8 mouse cellular contexts compared by ENCODE assay signal in genomic region chr6:83142211-83142731, GRCm38 (mm10). TPM values are rescaled to one million over a fixed set of nuclear protein-coding genes. Genes with fewer than 3 reads are reported as not detected.
DNase-seq lines count a peak whose midpoint lies in the region; ATAC-seq and TF ChIP-seq lines count a peak whose summit lies in the region.

No protein-coding gene starts in this region.

- H3ac ChIP-seq in myocyte (ENCODE audit: control insufficient read depth, insufficient read length) = no peak overlapping the region

- peaks cover 52% of the 10 kb centered on the region for H3K79me2 ChIP-seq in myocyte (ENCODE audit: control insufficient read depth, insufficient read depth)

- peaks cover 13% of the 10 kb centered on the region for H3K36me3 ChIP-seq in heart, embryonic 13.5 days
- H3K36me3 ChIP-seq in myocyte (ENCODE audit: control insufficient read depth, insufficient read depth) = peaks cover 3% of the 10 kb centered on the region

- H3K4me2 ChIP-seq in heart, embryonic 13.5 days = peak overlapping the region; percentile 79
- H3K4me2 ChIP-seq in myocyte (ENCODE audit: low read depth) = peak overlapping the region; percentile 72

- ATAC-seq in heart, embryonic 13.5 days (ENCODE audit: extremely low read depth, insufficient number of reproducible peaks, low FRiP score, low TSS enrichment) = no peak

- H3K27ac ChIP-seq in heart, embryonic 13.5 days (replicated peaks) = peak overlapping the region; percentile 68

- H3K9ac ChIP-seq in heart, embryonic 13.5 days = peak overlapping the region; percentile 82

- H3K27me3 ChIP-seq in heart, embryonic 13.5 days (replicated peaks) = no peaks in the 10 kb centered on the region
- no peaks in the 10 kb centered on the region for H3K27me3 ChIP-seq in myocyte (ENCODE audit: control insufficient read depth, insufficient read depth, insufficient read length)

- H3K4me3 ChIP-seq in heart, embryonic 13.5 days = peak overlapping the region; percentile 54
- H3K4me3 ChIP-seq in myocyte = peak overlapping the region; percentile 17

- peak; percentile 68 for DNase-seq in adrenal gland, postnatal 14 days
- no peak for DNase-seq in adrenal gland, postnatal 4 days (ENCODE audit: low spot score in 2 of 2)
- peak; percentile 32 for DNase-seq in brain, embryonic 14.5 days (ENCODE audit: low read depth)
- peak; percentile 65 to 70 for DNase-seq in layer of hippocampus, postnatal 36 days
- no peak for DNase-seq in adipocyte (ENCODE audit: low spot score)
- DNase-seq in yolk sac, embryonic 10.5 days (ENCODE audit: low spot score) = no peak

- 3% methylated on average over 41 of the region's 41 CpGs for WGBS in heart, embryonic 13.5 days

- no peak for TF ChIP-seq CTCF in brain, embryonic 14.5 days (IDR thresholded peaks at IDR 0.05; ENCODE audit: borderline replicate concordance, extremely low read depth, insufficient read depth, insufficient read length)

- H3K9me3 ChIP-seq in heart, embryonic 13.5 days = no peaks in the 10 kb centered on the region

- H3K4me1 ChIP-seq in heart, embryonic 13.5 days = peaks cover 36% of the 10 kb centered on the region

- no peak for TF ChIP-seq POLR2A in brain, embryonic 14.5 days (IDR thresholded peaks at IDR 0.05; ENCODE audit: borderline replicate concordance, extremely low read depth, insufficient read depth, insufficient read length, poor library complexity, severe bottlenecking)
- TF ChIP-seq POLR2A in myocyte (IDR thresholded peaks at IDR 0.05; ENCODE audit: insufficient read length, low read depth) = peak; percentile 26

TF ChIP-seq in myocyte, 11 proteins besides CTCF, POLR2A, EP300 and RAD21:
- no peak for TF ChIP-seq MAX (IDR thresholded peaks at IDR 0.05; ENCODE audit: low read depth)
- TF ChIP-seq E2F4 (IDR thresholded peaks at IDR 0.05; ENCODE audit: insufficient read depth) = no peak
- peak in 1 of 3 experiments; percentile 6 for TF ChIP-seq MYOD1 (IDR thresholded peaks at IDR 0.05; ENCODE audit: control insufficient read depth in 1 of 3, insufficient read length in 2 of 3, low read depth in 2 of 3)
- TF ChIP-seq USF1 (IDR thresholded peaks at IDR 0.05; ENCODE audit: low read depth) = peak; percentile 49
- peak; percentile 75 for TF ChIP-seq POLR2AphosphoS2 (IDR thresholded peaks at IDR 0.05; ENCODE audit: insufficient read length, low read depth)

RNA-seq across cellular contexts. Expression of gene Rtkn, which starts 7.0 kb away (rescaled TPM):
- 9.1 and 13.6 TPM in 2 replicates for total RNA-seq in adrenal gland, postnatal 14 days (2021)
- 10 to 100 TPM; 36.8 to 40.3 TPM for total RNA-seq in adrenal gland, postnatal 4 days (2021)
- polyA plus RNA-seq in brain, embryonic 14.5 days (2012; rRNA removed) = 28.9 and 30.7 TPM in 2 replicates
- polyA plus RNA-seq in heart, embryonic 13.5 days (2015; fragmentation: Nextera tagmentation; extraction: Ambion mirVana) = 19.5 and 21.6 TPM in 2 replicates
- 10 to 100 TPM; 75.9 to 90.3 TPM for total RNA-seq in layer of hippocampus, postnatal 36 days (2021)
- polyA plus RNA-seq in myocyte (2012; fragmentation: generic; extraction: Trizol) = 29.7 TPM

RNA-seq across cellular contexts. Expression of gene Wdr54, which starts 13.9 kb away (rescaled TPM):
- total RNA-seq in adrenal gland, postnatal 14 days (2021) = 1.5 and 2.9 TPM in 2 replicates
- total RNA-seq in adrenal gland, postnatal 4 days (2021) = 1 to 10 TPM; 3.5 to 3.6 TPM
- polyA plus RNA-seq in brain, embryonic 14.5 days (2012; rRNA removed) = 21.2 and 31.4 TPM in 2 replicates
- polyA plus RNA-seq in heart, embryonic 13.5 days (2015; fragmentation: Nextera tagmentation; extraction: Ambion mirVana) = 7.0 and 7.5 TPM in 2 replicates
- total RNA-seq in layer of hippocampus, postnatal 36 days (2021) = 10 to 100 TPM; 24.2 to 25.3 TPM
- 12.3 TPM for polyA plus RNA-seq in myocyte (2012; fragmentation: generic; extraction: Trizol)

RNA-seq across cellular contexts. Expression of gene 1700003E16Rik, which starts 13.9 kb away (rescaled TPM):
- total RNA-seq in adrenal gland, postnatal 14 days (2021) = 0.33 and 0.34 TPM in 2 replicates
- under 1 TPM; 0.40 to 0.53 TPM for total RNA-seq in adrenal gland, postnatal 4 days (2021)
- 2.9 and 4.1 TPM in 2 replicates for polyA plus RNA-seq in brain, embryonic 14.5 days (2012; rRNA removed)
- 0.55 and 0.64 TPM in 2 replicates for polyA plus RNA-seq in heart, embryonic 13.5 days (2015; fragmentation: Nextera tagmentation; extraction: Ambion mirVana)
- total RNA-seq in layer of hippocampus, postnatal 36 days (2021) = 10 to 100 TPM; 23.4 to 24.0 TPM
- 1.9 TPM for polyA plus RNA-seq in myocyte (2012; fragmentation: generic; extraction: Trizol)

RNA-seq across cellular contexts. Expression of gene Ino80b, which starts 17.0 kb away (rescaled TPM):
- total RNA-seq in adrenal gland, postnatal 14 days (2021) = 19.3 and 22.5 TPM in 2 replicates
- total RNA-seq in adrenal gland, postnatal 4 days (2021) = 10 to 100 TPM; 29.0 to 31.7 TPM
- polyA plus RNA-seq in brain, embryonic 14.5 days (2012; rRNA removed) = 43.4 and 47.9 TPM in 2 replicates
- polyA plus RNA-seq in heart, embryonic 13.5 days (2015; fragmentation: Nextera tagmentation; extraction: Ambion mirVana) = 8.2 and 8.7 TPM in 2 replicates
- 10 to 100 TPM; 21.2 to 23.5 TPM for total RNA-seq in layer of hippocampus, postnatal 36 days (2021)
- polyA plus RNA-seq in myocyte (2012; fragmentation: generic; extraction: Trizol) = 38.3 TPM

RNA-seq across cellular contexts. Expression of gene Wbp1, which starts 20.9 kb away (rescaled TPM):
- 64.5 and 69.3 TPM in 2 replicates for total RNA-seq in adrenal gland, postnatal 14 days (2021)
- 10 to 100 TPM; 84.5 to 86.4 TPM for total RNA-seq in adrenal gland, postnatal 4 days (2021)
- polyA plus RNA-seq in brain, embryonic 14.5 days (2012; rRNA removed) = 298 and 440 TPM in 2 replicates
- polyA plus RNA-seq in heart, embryonic 13.5 days (2015; fragmentation: Nextera tagmentation; extraction: Ambion mirVana) = 88.8 and 99.2 TPM in 2 replicates
- 10 to 100 TPM; 58.2 to 61.4 TPM for total RNA-seq in layer of hippocampus, postnatal 36 days (2021)
- polyA plus RNA-seq in myocyte (2012; fragmentation: generic; extraction: Trizol) = 79.6 TPM

Comparison
In these comparisons a context has a peak if more than half of its experiments do, and no peak if none do; other contexts are left out.
1. DNase-seq: peak in adrenal gland, postnatal 14 days (single experiment), brain, embryonic 14.5 days (single experiment) and layer of hippocampus, postnatal 36 days (2 of 2); none in adrenal gland, postnatal 4 days (0 of 2), adipocyte (single experiment) and yolk sac, embryonic 10.5 days (single experiment).
2. RNA of gene 1700003E16Rik, which starts 13.9 kb away (total RNA-seq): 23.4 to 24.0 TPM in layer of hippocampus, postnatal 36 days; 0.40 to 0.53 TPM in adrenal gland, postnatal 4 days and 0.33 to 0.34 TPM in adrenal gland, postnatal 14 days; every median in the first group is over 10 times any median in the second.